Mouse (Mus musculus) lung, adult 2 months (tissue): ENCODE measurements around the gene Sumo1.

Experiments used
- CTCF ChIP-seq: fragments of 200-500 bp; IDR thresholded peaks from 2 replicates; pipeline ENCODE4 v1.5.1; 2011; ENCODE audit warnings: mild to moderate bottlenecking, low read length, control low read depth; ENCODE audit not compliant: insufficient read depth
- POLR2A ChIP-seq: fragments of 200-500 bp; IDR thresholded peaks from 2 replicates; pipeline ENCODE4 v1.6.1; 2011; ENCODE audit warnings: low read depth, mild to moderate bottlenecking, control low read depth, low read length, borderline replicate concordance; ENCODE audit errors: extremely low read depth

DNA sequence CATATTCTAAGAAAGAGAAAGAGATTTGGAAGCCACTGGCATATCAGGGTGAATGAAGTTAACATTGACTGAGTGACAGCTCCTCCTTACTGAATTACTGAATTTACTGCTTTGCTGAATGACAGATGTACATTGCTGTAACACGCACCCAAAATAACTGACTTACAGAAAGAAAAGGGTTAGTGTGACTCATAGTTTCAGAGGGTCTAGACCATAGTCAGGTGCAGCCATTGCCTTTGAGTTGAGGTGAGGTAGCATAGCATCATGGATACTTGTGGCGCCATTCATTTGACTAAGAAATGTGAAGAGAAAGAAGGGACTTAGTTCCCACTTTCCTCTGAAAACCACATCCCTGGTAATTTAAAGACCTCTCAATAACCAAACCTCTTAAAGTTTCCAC, 3.0 kb upstream of the Sumo1 start:
- TF ChIP-seq CTCF = no peak
- no peak for TF ChIP-seq POLR2A
